Mouse (Mus musculus) midbrain, embryonic 11.5 days (tissue): ENCODE data around the gene Efcab9. TPM values are rescaled to one million over a fixed set of nuclear protein-coding genes. Genes with fewer than 3 reads are reported as not detected.

ENCODE experiments used
- ATAC-seq: fragments of 200-750 bp; cut with Nextera tagmentation; 2 replicates; pipeline ENCODE4 v1.8.0; 2017; ENCODE audit warnings: moderate TSS enrichment, moderate library complexity; ENCODE audit not compliant: low FRiP score
- DNase-seq: peaks from one replicate; pipeline ENCODE4 v3.0.0; 2015; ENCODE audit warnings: low spot score; ENCODE audit errors: missing footprints
- H3K27ac ChIP-seq: fragments of 300-500 bp; sonication (generic); 2 replicates; pipeline ENCODE4 v1.5.1; 2014; ENCODE audit warnings: low read depth, low read length
- H3K27me3 ChIP-seq: fragments of 300-500 bp; sonication (generic); 2 replicates; pipeline ENCODE4 v1.6.1; 2014; ENCODE audit warnings: mild to moderate bottlenecking, low read length, moderate library complexity, mixed read lengths; ENCODE audit not compliant: control insufficient read depth, insufficient read depth
- H3K36me3 ChIP-seq: fragments of 300-500 bp; sonication (generic); 2 replicates; pipeline ENCODE4 v1.6.1; 2014; ENCODE audit warnings: mild to moderate bottlenecking, low read length, moderate library complexity, mixed read lengths; ENCODE audit not compliant: control insufficient read depth, insufficient read depth
- H3K4me1 ChIP-seq: fragments of 300-500 bp; sonication (generic); 2 replicates; pipeline ENCODE4 v1.6.1; 2014; ENCODE audit warnings: low read length; ENCODE audit not compliant: control insufficient read depth, insufficient read depth
- H3K4me2 ChIP-seq: fragments of 300-500 bp; sonication (generic); 2 replicates; pipeline ENCODE4 v1.6.1; 2014; ENCODE audit warnings: mild to moderate bottlenecking, moderate library complexity
- H3K4me3 ChIP-seq: fragments of 300-500 bp; sonication (generic); 2 replicates; pipeline ENCODE4 v1.5.1; 2014; ENCODE audit warnings: low read depth, low read length
- H3K9ac ChIP-seq: fragments of 300-500 bp; sonication (generic); 2 replicates; pipeline ENCODE4 v1.6.1; 2014; ENCODE audit warnings: low read length
- H3K9me3 ChIP-seq: fragments of 300-500 bp; sonication (generic); 2 replicates; pipeline ENCODE4 v1.6.1; 2016; ENCODE audit warnings: low read length; ENCODE audit not compliant: control insufficient read depth
- WGBS: fragments of 180-500 bp; shearing (Covaris S2); extraction: QIAGEN DNeasy Blood & Tissue Kit; methylation state at CpG from one replicate; pipeline ENCODE4 v1.1.7; 2014; 5-methylcytosine and 5-hydroxymethylcytosine counted together
- polyA plus RNA-seq: library from polyadenylated mRNA; unstranded; fragments of >200 nt; fragmentation: Nextera tagmentation; extraction: Ambion mirVana; gene quantifications from 2 replicates; pipeline ENCODE4 v1.2.1, GENCODE M21; 2014

Gene Efcab9
- polyA plus RNA-seq, 1 experiment from 2014 or later: 0.23 TPM

DNA sequence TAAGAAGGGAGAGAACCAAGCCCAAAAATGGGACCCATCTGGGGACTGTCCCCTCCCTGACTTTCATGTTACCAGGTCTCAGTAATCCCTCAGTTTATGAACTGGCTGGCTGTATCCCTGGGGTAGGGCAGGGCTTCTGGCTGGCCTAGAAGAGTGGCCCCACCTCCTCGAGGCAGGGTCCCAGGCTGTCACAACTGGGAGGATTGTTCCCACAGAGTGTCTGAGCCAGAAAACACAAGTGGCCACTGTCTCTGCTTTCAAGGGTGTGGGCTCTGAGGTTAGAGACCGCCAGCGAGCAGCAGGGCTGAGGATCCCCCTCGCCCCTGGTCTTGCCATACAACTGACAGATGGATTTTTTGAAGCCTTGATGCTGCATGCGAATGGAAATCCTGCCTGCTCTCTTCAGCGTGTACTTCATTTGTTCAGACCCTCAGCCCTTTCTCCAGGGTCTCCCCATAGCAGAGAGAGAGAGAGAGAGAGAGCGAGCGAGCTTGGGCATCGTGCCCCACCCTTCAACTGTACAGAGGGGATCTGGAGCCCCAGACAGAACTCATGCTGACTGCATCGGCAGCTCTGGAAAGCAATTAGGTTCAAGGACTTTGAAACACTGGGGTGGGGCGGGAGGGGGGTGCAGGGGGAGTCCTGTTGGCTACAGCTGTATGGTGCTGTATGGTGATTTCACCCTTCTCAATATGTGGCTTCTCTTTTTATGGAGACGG, 19.9 kb upstream of the Efcab9 start:
- no peaks in the 10 kb centered on the region for H3K9me3 ChIP-seq
- 70% methylated on average over 12 of the region's 12 CpGs for WGBS
- no peak overlapping the region for H3K4me2 ChIP-seq
- no peak overlapping the region for H3K27ac ChIP-seq
- no peak overlapping the region for H3K9ac ChIP-seq
- H3K27me3 ChIP-seq: no peaks in the 10 kb centered on the region
- peaks cover 6% of the 10 kb centered on the region for H3K4me1 ChIP-seq
- no peak for ATAC-seq
- no peak overlapping the region for H3K4me3 ChIP-seq
- H3K36me3 ChIP-seq: no peaks in the 10 kb centered on the region
- DNase-seq: no peak

DNA sequence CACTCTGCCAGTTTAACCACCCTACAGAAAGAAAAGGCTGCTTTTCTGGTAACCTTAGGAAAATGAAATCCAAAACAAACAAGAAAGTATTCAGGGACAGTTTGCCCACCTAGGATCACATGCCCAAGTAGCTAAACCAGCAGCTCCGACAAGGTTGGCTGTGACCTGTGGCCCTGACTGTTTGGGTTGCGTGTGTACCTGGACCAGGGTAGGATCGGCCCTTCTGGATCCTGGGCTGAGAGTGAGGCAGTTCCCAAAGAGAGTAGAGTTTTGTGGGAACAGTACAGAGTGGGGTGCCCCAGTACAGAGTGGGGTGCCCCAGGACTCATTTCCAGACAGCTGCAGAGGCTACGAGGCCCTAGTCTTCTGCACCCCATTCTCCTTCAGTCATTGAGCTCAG, 19.2 kb upstream of the Efcab9 start:
- Histone ChIP-seq H3K9me3 (no peaks in the 10 kb centered on the region), H3K4me3 (no peak overlapping the region), H3K27ac (no peak overlapping the region), H3K4me1 (peaks cover 6% of the 10 kb centered on the region), H3K36me3 (no peaks in the 10 kb centered on the region), H3K27me3 (no peaks in the 10 kb centered on the region), H3K4me2 (no peak overlapping the region), H3K9ac (no peak overlapping the region)
- WGBS: 96% methylated on average over 4 of the region's 4 CpGs
- ATAC-seq (no peak), DNase-seq (no peak)

DNA sequence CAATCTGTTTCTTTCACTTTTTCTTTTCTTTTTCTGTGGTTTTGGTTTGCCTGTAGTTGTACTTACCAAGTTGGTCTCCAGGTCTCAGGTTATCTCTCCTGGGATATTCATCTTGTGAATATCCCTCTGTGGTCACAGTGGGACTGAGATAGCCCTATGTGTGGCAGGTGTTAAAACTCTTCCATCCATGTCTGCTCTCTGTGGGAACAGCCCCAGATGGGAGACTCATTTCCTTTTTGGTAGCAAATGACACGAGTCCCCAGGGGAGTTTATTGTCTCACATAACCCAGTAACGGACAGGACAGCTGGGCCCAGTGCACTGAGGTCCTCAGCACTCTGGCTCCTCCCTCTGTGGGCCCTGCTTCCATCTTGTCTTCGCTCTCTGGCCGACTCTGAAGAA, 18.2 kb upstream of the Efcab9 start:
- Histone ChIP-seq H3K4me3 (no peak overlapping the region), H3K27ac (no peak overlapping the region), H3K9me3 (no peaks in the 10 kb centered on the region), H3K36me3 (no peaks in the 10 kb centered on the region), H3K4me1 (peaks cover 6% of the 10 kb centered on the region), H3K4me2 (no peak overlapping the region), H3K9ac (no peak overlapping the region), H3K27me3 (no peaks in the 10 kb centered on the region)
- 0 out of 2 replicates have a peak, but pooled peaks have one; percentile 30 for ATAC-seq
- 63% methylated on average over 4 of the region's 4 CpGs for WGBS
- no peak for DNase-seq

DNA sequence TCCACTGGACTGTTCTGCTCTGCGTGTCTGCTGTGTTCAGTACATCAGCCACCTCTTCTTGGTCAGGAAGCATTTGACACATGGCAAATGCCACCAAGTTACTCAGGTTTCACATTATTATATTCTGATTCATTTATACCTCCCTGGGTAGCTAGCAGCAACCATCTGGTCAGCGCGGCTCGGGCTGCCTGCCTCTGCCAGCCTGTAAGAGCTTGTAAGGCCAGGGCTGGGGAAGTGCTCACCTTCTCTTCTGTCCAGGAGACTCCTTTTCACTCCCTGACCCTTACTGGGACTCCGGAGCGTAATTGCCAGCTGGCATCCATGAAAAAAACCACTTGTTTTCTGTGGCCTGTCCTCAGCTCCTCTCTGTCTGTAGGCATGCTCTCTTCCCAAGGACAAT, 17.4 kb upstream of the Efcab9 start:
- H3K27ac ChIP-seq: no peak overlapping the region

DNA sequence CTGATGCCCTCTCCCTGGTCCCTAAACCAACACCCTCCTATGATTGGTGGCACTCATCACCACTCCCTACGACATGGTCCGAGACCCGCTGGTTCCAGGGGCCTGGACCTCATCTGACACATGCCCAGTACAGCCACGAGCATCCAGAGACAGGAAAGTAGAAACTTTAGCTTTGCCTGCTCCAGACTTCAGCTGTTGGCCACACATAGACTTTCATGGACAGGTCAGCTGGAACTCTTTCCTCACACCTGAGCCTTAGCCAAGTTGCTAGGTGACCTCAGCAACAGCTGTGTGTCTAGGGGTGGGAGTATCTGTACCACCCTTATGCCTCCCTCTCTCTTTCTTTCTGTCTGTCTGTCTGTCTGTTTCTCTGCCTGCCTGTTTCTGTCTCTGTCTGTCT, 16.4 kb upstream of the Efcab9 start:
- Histone ChIP-seq H3K4me1 (peaks cover 6% of the 10 kb centered on the region), H3K4me2 (no peak overlapping the region), H3K27ac (no peak overlapping the region), H3K9ac (no peak overlapping the region), H3K27me3 (no peaks in the 10 kb centered on the region), H3K4me3 (no peak overlapping the region), H3K36me3 (no peaks in the 10 kb centered on the region), H3K9me3 (no peaks in the 10 kb centered on the region)
- ATAC-seq (no peak), DNase-seq (no peak)
- WGBS: 92% methylated on average over 4 of the region's 4 CpGs

More for the DNA sequence above, 17.4 kb upstream of the Efcab9 start:
- Histone ChIP-seq H3K4me1 (peaks cover 6% of the 10 kb centered on the region), H3K27me3 (no peaks in the 10 kb centered on the region), H3K4me2 (no peak overlapping the region), H3K9ac (no peak overlapping the region), H3K9me3 (no peaks in the 10 kb centered on the region), H3K36me3 (no peaks in the 10 kb centered on the region), H3K4me3 (no peak overlapping the region)
- ATAC-seq (no peak), DNase-seq (no peak)
- WGBS: 72% methylated on average over 6 of the region's 6 CpGs

DNA sequence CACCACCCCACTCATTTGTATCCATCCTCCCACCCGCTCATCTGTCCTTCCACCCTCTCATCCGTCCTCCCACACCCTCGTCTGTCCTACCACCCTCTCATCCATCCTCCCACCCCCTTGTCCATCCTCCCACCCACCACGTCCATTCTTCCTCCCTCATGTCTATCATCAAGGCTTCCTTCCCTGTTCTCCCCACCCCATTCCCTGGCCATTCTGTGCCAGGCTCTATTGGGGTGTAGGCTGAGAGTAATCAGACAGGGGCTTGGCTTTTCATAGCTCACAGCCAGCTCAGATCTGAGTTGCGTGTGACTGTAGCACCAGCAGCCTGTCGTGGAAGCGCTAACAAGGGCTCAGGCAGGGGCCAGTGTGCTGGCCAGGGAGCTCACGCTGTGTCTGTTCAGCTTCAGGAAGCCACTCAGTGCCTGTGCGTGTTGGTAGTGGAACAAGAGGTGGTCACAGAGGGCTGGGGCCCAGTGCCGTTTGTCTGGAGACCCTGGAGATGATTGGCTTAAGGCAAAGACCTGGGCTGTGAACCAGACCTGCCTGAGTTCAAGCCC, 15.6 kb upstream of the Efcab9 start:
- ATAC-seq: no peak
- Histone ChIP-seq H3K9ac (no peak overlapping the region), H3K36me3 (no peaks in the 10 kb centered on the region), H3K4me1 (peaks cover 6% of the 10 kb centered on the region), H3K4me3 (no peak overlapping the region), H3K4me2 (no peak overlapping the region), H3K9me3 (no peaks in the 10 kb centered on the region), H3K27ac (no peak overlapping the region), H3K27me3 (no peaks in the 10 kb centered on the region)
- WGBS: 80% methylated on average over 10 of the region's 10 CpGs
- no peak for DNase-seq

DNA sequence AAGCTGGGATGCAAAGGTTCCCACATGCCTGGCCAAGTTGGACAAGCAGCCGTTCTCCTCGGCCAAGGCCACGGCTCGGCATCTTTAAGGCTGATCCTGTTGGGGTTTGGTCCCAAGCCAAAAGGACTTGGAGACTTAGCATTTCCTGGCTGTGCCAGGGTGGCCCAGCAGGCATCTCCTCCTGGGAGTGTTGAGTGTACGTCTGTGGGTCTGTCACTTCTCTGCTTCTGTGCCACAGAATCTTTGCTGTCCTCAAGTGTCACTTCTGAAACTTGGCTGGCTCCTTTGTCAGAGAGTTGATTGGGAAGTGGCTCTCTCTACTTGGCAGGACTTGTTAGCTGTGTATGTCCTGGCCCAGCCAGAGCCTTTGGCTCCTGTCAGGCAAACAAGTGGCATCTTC, 14.6 kb upstream of the Efcab9 start:
- no peak for ATAC-seq
- Histone ChIP-seq H3K4me3 (no peak overlapping the region), H3K9ac (no peak overlapping the region), H3K4me1 (peaks cover 6% of the 10 kb centered on the region), H3K27ac (no peak overlapping the region), H3K9me3 (no peaks in the 10 kb centered on the region), H3K4me2 (no peak overlapping the region), H3K36me3 (no peaks in the 10 kb centered on the region), H3K27me3 (no peaks in the 10 kb centered on the region)
- WGBS: 86% methylated on average over 5 of the region's 5 CpGs
- DNase-seq: no peak

DNA sequence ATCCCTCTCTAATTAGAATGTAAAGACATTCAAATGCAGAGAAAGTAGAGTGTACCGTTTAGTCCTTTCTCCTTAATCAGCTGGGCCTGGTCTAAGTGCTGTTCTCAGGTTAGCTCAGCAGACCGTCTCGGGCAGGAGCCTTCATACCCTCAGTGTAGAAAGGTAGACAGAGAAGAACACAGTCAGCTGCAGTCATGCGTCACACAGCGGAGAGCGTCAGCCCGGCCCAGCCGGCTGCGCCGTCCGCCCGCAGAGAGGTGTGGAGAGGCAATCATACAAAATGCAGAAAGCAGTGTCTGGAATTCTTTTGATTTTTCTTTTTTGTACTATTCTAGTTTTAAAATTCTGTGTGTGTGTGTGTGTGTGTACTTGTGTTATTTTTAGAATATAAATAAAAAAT, 13.7 kb upstream of the Efcab9 start:
- H3K4me2 ChIP-seq: no peak overlapping the region
- ATAC-seq (no peak), DNase-seq (no peak)
- H3K27ac ChIP-seq: no peak overlapping the region
- WGBS: 60% methylated on average over 12 of the region's 12 CpGs
- H3K9me3 ChIP-seq: no peaks in the 10 kb centered on the region
- no peaks in the 10 kb centered on the region for H3K36me3 ChIP-seq
- peaks cover 6% of the 10 kb centered on the region for H3K4me1 ChIP-seq
- H3K9ac ChIP-seq: no peak overlapping the region
- no peak overlapping the region for H3K4me3 ChIP-seq
- H3K27me3 ChIP-seq: no peaks in the 10 kb centered on the region

DNA sequence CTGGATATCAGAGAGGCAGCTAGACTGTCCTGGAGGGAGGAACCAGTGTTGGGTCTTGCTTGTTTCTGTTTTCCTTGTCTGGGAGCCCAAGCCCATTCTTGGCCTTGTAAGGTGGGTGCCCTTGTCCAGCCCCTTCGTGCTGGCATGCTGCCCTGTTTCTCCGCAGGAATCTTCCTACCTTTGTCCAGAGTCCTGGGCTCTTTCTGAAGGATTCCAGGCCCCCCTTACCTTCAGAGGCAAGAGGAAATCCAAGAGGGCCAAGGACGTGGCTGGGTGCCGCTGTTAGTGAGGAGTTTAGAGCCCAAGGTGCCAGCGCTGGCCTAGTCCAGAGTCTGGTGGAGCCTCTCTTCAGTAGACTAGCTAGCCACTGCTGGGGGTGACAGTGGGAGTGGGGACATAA, 12.6 kb upstream of the Efcab9 start:
- no peaks in the 10 kb centered on the region for H3K9me3 ChIP-seq
- no peak overlapping the region for H3K27ac ChIP-seq
- no peak for DNase-seq
- no peak overlapping the region for H3K4me3 ChIP-seq
- no peak overlapping the region for H3K9ac ChIP-seq
- peaks cover 5% of the 10 kb centered on the region for H3K4me1 ChIP-seq
- no peaks in the 10 kb centered on the region for H3K36me3 ChIP-seq
- ATAC-seq: no peak
- H3K27me3 ChIP-seq: no peaks in the 10 kb centered on the region
- 86% methylated on average over 5 of the region's 5 CpGs for WGBS
- H3K4me2 ChIP-seq: no peak overlapping the region
